Mouse (Mus musculus): ENCODE measurements at regions not wholly inside any gene's neighbourhood (a gene's known extent, or its start where the extent isn't known, plus 50 kb on each side); places are given as distances from the start of the nearest gene placed in this dataset.

- 15% methylated on average over 6 of the region's 6 CpGs for WGBS
- no peak overlapping the region for H3K4me3 ChIP-seq (replicated peaks; ENCODE audit: extremely low read depth, low read depth, low read length)
- TF ChIP-seq POLR2A (IDR thresholded peaks at IDR 0.05; ENCODE audit: borderline replicate concordance, extremely low read depth, low read depth, low read length) = no peak
- TF ChIP-seq CTCF (IDR thresholded peaks at IDR 0.05; ENCODE audit: insufficient read depth, low read length) = no peak
- DNase-seq = no peak
- H3K4me1 ChIP-seq (ENCODE audit: control insufficient read depth, insufficient read depth, low read length) = no peaks in the 10 kb centered on the region; the same call in 1 of the 2 replicates
Measured at GRCm38 (mm10) chr12:68910590-68910989, 248.4 kb downstream of the Rps29 start.

GRCm38 (mm10) chr12:68904770-68905169 is 254.2 kb downstream of the Rps29 start:
- H3K4me3 ChIP-seq (replicated peaks; ENCODE audit: extremely low read depth, low read depth, low read length) = no peak overlapping the region
- no peaks in the 10 kb centered on the region for H3K4me1 ChIP-seq (ENCODE audit: control insufficient read depth, insufficient read depth, low read length)
- TF ChIP-seq CTCF (IDR thresholded peaks at IDR 0.05; ENCODE audit: insufficient read depth, low read length) (no peak), POLR2A (IDR thresholded peaks at IDR 0.05; ENCODE audit: borderline replicate concordance, extremely low read depth, low read depth, low read length) (no peak)
- 95% methylated on average over 1 of the region's 1 CpGs for WGBS
- DNase-seq = no peak

GRCm38 (mm10) chr12:68889141-68889540 is 269.8 kb downstream of the Rps29 start:
- no peak for DNase-seq
- Histone ChIP-seq H3K4me1 (ENCODE audit: control insufficient read depth, insufficient read depth, low read length) (no peaks in the 10 kb centered on the region), H3K4me3 (replicated peaks; ENCODE audit: extremely low read depth, low read depth, low read length) (no peak overlapping the region)
- WGBS = 77% methylated on average over 3 of the region's 3 CpGs
- TF ChIP-seq CTCF (IDR thresholded peaks at IDR 0.05; ENCODE audit: insufficient read depth, low read length) = no peak
- TF ChIP-seq POLR2A (IDR thresholded peaks at IDR 0.05; ENCODE audit: borderline replicate concordance, extremely low read depth, low read depth, low read length) = no peak

- Histone ChIP-seq H3K4me1 (ENCODE audit: control insufficient read depth, insufficient read depth, low read length) (no peaks in the 10 kb centered on the region), H3K4me3 (replicated peaks; ENCODE audit: extremely low read depth, low read depth, low read length) (no peak overlapping the region)
- no peak for DNase-seq
- TF ChIP-seq POLR2A (IDR thresholded peaks at IDR 0.05; ENCODE audit: borderline replicate concordance, extremely low read depth, low read depth, low read length) = no peak
- TF ChIP-seq CTCF (IDR thresholded peaks at IDR 0.05; ENCODE audit: insufficient read depth, low read length) = no peak
- 53% methylated on average over 6 of the region's 6 CpGs for WGBS
Measured at GRCm38 (mm10) chr12:68882503-68882902, 276.5 kb downstream of the Rps29 start.

- Histone ChIP-seq H3K4me3 (replicated peaks; ENCODE audit: extremely low read depth, low read depth, low read length) (no peak overlapping the region), H3K4me1 (ENCODE audit: control insufficient read depth, insufficient read depth, low read length) (no peaks in the 10 kb centered on the region)
- TF ChIP-seq CTCF (IDR thresholded peaks at IDR 0.05; ENCODE audit: insufficient read depth, low read length) (no peak), POLR2A (IDR thresholded peaks at IDR 0.05; ENCODE audit: borderline replicate concordance, extremely low read depth, low read depth, low read length) (no peak)
- no peak for DNase-seq
Measured at GRCm38 (mm10) chr12:68879425-68879824, 279.6 kb downstream of the Rps29 start.

- no peak for DNase-seq
- Histone ChIP-seq H3K4me1 (ENCODE audit: control insufficient read depth, insufficient read depth, low read length) (no peaks in the 10 kb centered on the region), H3K4me3 (replicated peaks; ENCODE audit: extremely low read depth, low read depth, low read length) (no peak overlapping the region)
- TF ChIP-seq POLR2A (IDR thresholded peaks at IDR 0.05; ENCODE audit: borderline replicate concordance, extremely low read depth, low read depth, low read length) (no peak), CTCF (IDR thresholded peaks at IDR 0.05; ENCODE audit: insufficient read depth, low read length) (no peak)
- WGBS = 85% methylated on average over 4 of the region's 4 CpGs
Measured at GRCm38 (mm10) chr12:68871259-68871658, 287.7 kb downstream of the Rps29 start.

GRCm38 (mm10) chr12:68862991-68863356 is 296.0 kb downstream of the Rps29 start:
- WGBS = 54% methylated on average over 3 of the region's 3 CpGs
- Histone ChIP-seq H3K4me1 (ENCODE audit: control insufficient read depth, insufficient read depth, low read length) (no peaks in the 10 kb centered on the region), H3K4me3 (replicated peaks; ENCODE audit: extremely low read depth, low read depth, low read length) (no peak overlapping the region)
- DNase-seq = no peak
- no peak for TF ChIP-seq CTCF (IDR thresholded peaks at IDR 0.05; ENCODE audit: insufficient read depth, low read length)
- TF ChIP-seq POLR2A (IDR thresholded peaks at IDR 0.05; ENCODE audit: borderline replicate concordance, extremely low read depth, low read depth, low read length) = no peak

GRCm38 (mm10) chr12:68862313-68862990 is 296.5 kb downstream of the Rps29 start:
- DNase-seq = no peak
- no peak for TF ChIP-seq CTCF (IDR thresholded peaks at IDR 0.05; ENCODE audit: insufficient read depth, low read length)
- TF ChIP-seq POLR2A (IDR thresholded peaks at IDR 0.05; ENCODE audit: borderline replicate concordance, extremely low read depth, low read depth, low read length) = no peak
- H3K4me3 ChIP-seq (replicated peaks; ENCODE audit: extremely low read depth, low read depth, low read length) = no peak overlapping the region
- WGBS = 47% methylated on average over 5 of the region's 5 CpGs
- H3K4me1 ChIP-seq (ENCODE audit: control insufficient read depth, insufficient read depth, low read length) = no peaks in the 10 kb centered on the region

- 63% methylated on average over 2 of the region's 2 CpGs for WGBS
- DNase-seq = no peak
- Histone ChIP-seq H3K4me1 (ENCODE audit: control insufficient read depth, insufficient read depth, low read length) (no peaks in the 10 kb centered on the region), H3K4me3 (replicated peaks; ENCODE audit: extremely low read depth, low read depth, low read length) (no peak overlapping the region)
- TF ChIP-seq POLR2A (IDR thresholded peaks at IDR 0.05; ENCODE audit: borderline replicate concordance, extremely low read depth, low read depth, low read length) = no peak
- no peak for TF ChIP-seq CTCF (IDR thresholded peaks at IDR 0.05; ENCODE audit: insufficient read depth, low read length)
Measured at GRCm38 (mm10) chr12:68860332-68860731, 298.7 kb downstream of the Rps29 start.

- Histone ChIP-seq H3K4me3 (replicated peaks; ENCODE audit: extremely low read depth, low read depth, low read length) (no peak overlapping the region), H3K4me1 (ENCODE audit: control insufficient read depth, insufficient read depth, low read length) (no peaks in the 10 kb centered on the region)
- WGBS = 86% methylated on average over 9 of the region's 9 CpGs
- DNase-seq = no peak
- TF ChIP-seq POLR2A (IDR thresholded peaks at IDR 0.05; ENCODE audit: borderline replicate concordance, extremely low read depth, low read depth, low read length) (no peak), CTCF (IDR thresholded peaks at IDR 0.05; ENCODE audit: insufficient read depth, low read length) (no peak)
Measured at GRCm38 (mm10) chr12:68849616-68850140, 309.3 kb downstream of the Rps29 start.
